Mouse (Mus musculus): ENCODE measurements around the gene Ncaph. TPM values are rescaled to one million over a fixed set of nuclear protein-coding genes. Genes with fewer than 3 reads are reported as not detected.

The Ncaph gene
- polyA plus RNA-seq, 1 experiment: 14.2 TPM

DNA sequence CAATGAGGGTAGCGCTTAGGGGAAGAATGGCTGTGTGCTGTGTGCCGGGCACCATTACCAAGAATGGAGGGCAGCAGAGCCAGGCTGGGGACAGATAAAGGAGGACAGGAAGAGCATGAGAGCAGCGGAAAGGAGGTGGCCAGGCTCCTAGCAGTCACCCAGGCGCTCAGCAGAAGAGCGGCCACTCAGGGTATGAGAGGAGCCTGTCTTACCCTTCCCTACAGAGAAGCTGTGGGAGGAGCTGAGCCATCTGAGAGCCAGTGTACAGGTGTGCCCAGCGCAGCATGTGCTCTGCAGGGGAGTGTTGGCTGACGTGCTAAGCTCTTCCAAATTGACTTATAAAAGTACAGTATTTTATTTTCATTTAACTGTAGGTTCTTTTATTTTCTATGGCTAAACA, 64.9 kb downstream of the Ncaph start:
- H3K36me3 ChIP-seq (ENCODE audit: control insufficient read depth, insufficient read depth): peaks cover 5% of the 10 kb centered on the region
- no peak for TF ChIP-seq MYOG (IDR thresholded peaks at IDR 0.05; ENCODE audit: control insufficient read depth in 1 of 3, insufficient read depth in 1 of 3, insufficient read length in 2 of 3, low read depth in 2 of 3)
- H3K4me2 ChIP-seq (ENCODE audit: low read depth): no peak overlapping the region
- H3ac ChIP-seq (ENCODE audit: control insufficient read depth, insufficient read length): no peak overlapping the region
- H3K27me3 ChIP-seq (ENCODE audit: control insufficient read depth, insufficient read depth, insufficient read length): no peaks in the 10 kb centered on the region
- no peaks in the 10 kb centered on the region for H3K79me2 ChIP-seq (ENCODE audit: control insufficient read depth, insufficient read depth)
- H3K4me3 ChIP-seq: no peak overlapping the region

DNA sequence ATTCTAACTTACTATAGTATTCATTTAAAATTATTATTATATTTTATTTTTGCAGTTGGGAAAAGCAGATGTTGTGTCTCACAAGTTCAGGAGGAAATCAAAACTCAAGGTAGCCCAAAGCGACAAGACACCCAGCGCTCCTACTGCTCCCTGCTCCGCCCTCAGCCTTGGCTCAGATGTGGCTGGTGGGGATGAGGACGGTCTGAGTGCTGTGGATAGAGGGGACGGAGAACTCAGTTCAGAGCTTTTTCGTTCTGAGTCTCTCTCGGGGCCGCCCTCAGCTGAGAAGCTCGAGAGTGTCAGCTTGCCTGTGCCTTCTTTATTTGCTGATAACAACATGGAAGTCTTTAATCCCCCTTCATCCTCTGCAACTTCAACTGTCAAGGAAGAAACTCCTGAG, 72.3 kb downstream of the Ncaph start:
- Histone ChIP-seq H3K27me3 (ENCODE audit: control insufficient read depth, insufficient read depth, insufficient read length) (no peaks in the 10 kb centered on the region), H3ac (ENCODE audit: control insufficient read depth, insufficient read length) (no peak overlapping the region)
- no peak for TF ChIP-seq SRF (IDR thresholded peaks at IDR 0.05; ENCODE audit: control insufficient read depth, insufficient read length, low read depth)
- TF ChIP-seq MYOG (IDR thresholded peaks at IDR 0.05; ENCODE audit: control insufficient read depth in 1 of 3, insufficient read depth in 1 of 3, insufficient read length in 2 of 3, low read depth in 2 of 3): no peak
- no peak for TF ChIP-seq TCF12 (IDR thresholded peaks at IDR 0.05; ENCODE audit: insufficient read depth, poor library complexity, severe bottlenecking)
- no peak for TF ChIP-seq USF1 (IDR thresholded peaks at IDR 0.05; ENCODE audit: low read depth)
- no peak for TF ChIP-seq E2F4 (IDR thresholded peaks at IDR 0.05; ENCODE audit: insufficient read depth)
- no peak for TF ChIP-seq REST (IDR thresholded peaks at IDR 0.05; ENCODE audit: insufficient read depth, insufficient read length)
- TF ChIP-seq POLR2AphosphoS2 (IDR thresholded peaks at IDR 0.05; ENCODE audit: insufficient read length, low read depth): no peak
- TF ChIP-seq POLR2A (IDR thresholded peaks at IDR 0.05; ENCODE audit: insufficient read length, low read depth): no peak
- no peak for TF ChIP-seq TCF3 (IDR thresholded peaks at IDR 0.05; ENCODE audit: insufficient read length, low read depth)
- no peak for TF ChIP-seq MAX (IDR thresholded peaks at IDR 0.05; ENCODE audit: low read depth)
- no peak for TF ChIP-seq CEBPB (IDR thresholded peaks at IDR 0.05; ENCODE audit: insufficient read depth, poor library complexity, severe bottlenecking)
- no peak for TF ChIP-seq MYOD1 (IDR thresholded peaks at IDR 0.05; ENCODE audit: control insufficient read depth in 1 of 3, insufficient read length in 2 of 3, low read depth in 2 of 3)

More for the DNA sequence above, 72.3 kb downstream of the Ncaph start:
- Histone ChIP-seq H3K36me3 (ENCODE audit: control insufficient read depth, insufficient read depth) (peaks cover 47% of the 10 kb centered on the region), H3K79me2 (ENCODE audit: control insufficient read depth, insufficient read depth) (no peaks in the 10 kb centered on the region), H3K4me2 (ENCODE audit: low read depth) (no peak overlapping the region), H3K4me3 (no peak overlapping the region)

Other genes starting within 250 kb of the Ncaph start
- gene Sppl2a, start 200.7 kb downstream of the Ncaph start, polyA plus RNA-seq (2012; fragmentation: generic; extraction: Trizol): 14.9 TPM
- 2.3 TPM for gene Ap4e1, start 125.2 kb downstream of the Ncaph start, polyA plus RNA-seq (2012; fragmentation: generic; extraction: Trizol)
- gene Blvra, start 63.3 kb downstream of the Ncaph start, polyA plus RNA-seq (2012; fragmentation: generic; extraction: Trizol): 17.3 TPM
- gene Itpripl1, start 9.5 kb upstream of the Ncaph start, polyA plus RNA-seq (2012; fragmentation: generic; extraction: Trizol): 1.2 TPM
- gene 1810024B03Rik, start 74.3 kb upstream of the Ncaph start, polyA plus RNA-seq (2012; fragmentation: generic; extraction: Trizol): 1.1 TPM
- gene Snrnp200, start 74.4 kb upstream of the Ncaph start, polyA plus RNA-seq (2012; fragmentation: generic; extraction: Trizol): 41.2 TPM
- gene Ciao1, start 113.9 kb upstream of the Ncaph start, polyA plus RNA-seq (2012; fragmentation: generic; extraction: Trizol): 53.9 TPM
- 23.0 TPM for gene Tmem127, start 114.0 kb upstream of the Ncaph start, polyA plus RNA-seq (2012; fragmentation: generic; extraction: Trizol)
- gene Stard7, start 136.3 kb upstream of the Ncaph start, polyA plus RNA-seq (2012; fragmentation: generic; extraction: Trizol): 25.9 TPM
- 4.5 TPM for gene Dusp2, start 202.2 kb upstream of the Ncaph start, polyA plus RNA-seq (2012; fragmentation: generic; extraction: Trizol)
- gene Astl, start 204.7 kb upstream of the Ncaph start, polyA plus RNA-seq (2012; fragmentation: generic; extraction: Trizol): 0.01 TPM
- gene Adra2b, start 229.3 kb upstream of the Ncaph start, polyA plus RNA-seq (2012; fragmentation: generic; extraction: Trizol): not detected

Measured in myocyte (in vitro differentiated cells).